Mouse (Mus musculus) gastrocnemius, adult 18-20 months (tissue): ENCODE data around the gene Tmem171. TPM values are rescaled to one million over a fixed set of nuclear protein-coding genes. Genes with fewer than 3 reads are reported as not detected.

Experiments used
- DNase-seq: peaks from one replicate; pipeline ENCODE4 v3.0.0; 2021; ENCODE audit warnings: low spot score
- long read RNA-seq, 2 experiments: library from polyadenylated mRNA; stranded (forward); transcript quantifications; one replicate each; pipeline ENCODE4 v2.0.0; 2021
- total RNA-seq, 2 experiments: library from RNA; stranded (reverse); gene quantifications; 2 replicates each; pipeline ENCODE4 v1.2.3; 2021

Tmem171 gene
- total RNA-seq, result 1 to 10 TPM in 1 of 2 experiments, not detected in 1; 2.0 TPM
- long read RNA-seq, experiment 1, partial matches to known transcripts, result 0 of 2 reads
- long read RNA-seq, experiment 1, other reads (novel, unspliced or antisense), result 2 of 2 reads
- long read RNA-seq, experiment 2, result 0 reads

DNA sequence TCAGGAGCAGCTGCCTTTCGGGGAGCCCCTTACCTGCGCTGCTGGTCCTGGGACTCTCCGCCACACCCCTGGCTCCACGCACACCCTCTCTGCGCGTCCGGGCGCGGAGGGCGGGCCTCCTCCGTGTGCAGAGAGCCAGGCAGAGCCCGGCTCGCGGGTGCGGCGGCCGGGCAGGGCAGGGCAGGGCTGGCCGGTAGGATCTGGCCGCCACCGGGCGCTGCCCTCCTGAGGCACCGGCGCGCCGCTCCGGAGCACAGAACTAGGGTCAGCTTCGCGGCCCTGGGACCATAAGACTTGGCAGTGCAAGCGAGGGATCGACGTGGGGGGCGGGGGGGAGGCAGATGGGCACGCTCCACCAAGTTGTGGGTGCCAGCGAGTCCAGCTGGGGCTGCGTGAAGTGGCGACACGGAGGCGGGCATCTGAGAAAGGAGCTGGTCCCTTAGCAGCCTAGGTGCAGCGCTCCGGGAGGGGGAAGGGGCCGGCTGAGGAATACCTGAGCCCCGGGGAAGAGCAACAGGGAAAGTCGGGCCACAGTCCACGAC lies at the start of gene Tmem171:
Gene Tmem171 (minus strand): TSS at position 62 of the 542 bp plus-strand sequence.
- DNase-seq, result no peak

DNA sequence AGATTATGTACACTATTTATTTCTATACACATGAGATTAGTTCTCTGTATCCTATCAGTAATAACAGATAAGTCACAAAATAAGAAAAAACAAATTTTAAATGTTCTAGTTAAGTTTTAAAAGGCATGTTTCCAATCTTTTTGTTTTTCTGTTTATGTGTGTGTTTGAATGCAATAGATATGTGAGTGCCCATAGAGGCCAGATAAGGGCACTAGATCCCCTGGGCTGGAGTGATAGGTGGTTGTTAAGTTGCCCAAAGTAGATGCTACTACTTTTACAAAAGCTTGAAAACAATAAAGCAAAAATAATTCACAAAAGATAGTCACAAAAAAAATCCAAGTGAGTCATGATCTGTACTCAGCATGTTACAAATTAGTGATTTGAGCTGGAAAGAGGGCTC lies 49.2 kb upstream of the Tmem171 start:
- no peak for DNase-seq

DNA sequence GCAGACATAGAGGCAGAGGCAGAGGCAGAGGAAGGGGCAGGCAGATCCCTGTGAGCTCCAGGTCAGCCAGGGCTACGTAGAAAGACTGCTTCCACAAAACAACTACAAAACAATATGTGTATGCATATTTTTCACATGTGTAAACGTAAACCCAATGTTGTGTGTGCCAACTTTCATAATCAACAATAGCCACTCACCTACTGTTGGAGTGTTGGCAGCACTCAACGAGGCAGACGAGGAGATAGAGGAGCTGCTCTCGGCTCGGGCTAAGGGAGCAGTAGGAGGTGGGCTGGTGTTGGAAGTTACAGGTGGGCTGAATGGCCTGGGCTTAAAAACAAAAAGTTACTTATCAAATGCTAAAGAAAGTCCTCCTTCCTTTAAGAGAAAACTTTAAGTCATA lies 48.6 kb upstream of the Tmem171 start:
- no peak for DNase-seq

DNA sequence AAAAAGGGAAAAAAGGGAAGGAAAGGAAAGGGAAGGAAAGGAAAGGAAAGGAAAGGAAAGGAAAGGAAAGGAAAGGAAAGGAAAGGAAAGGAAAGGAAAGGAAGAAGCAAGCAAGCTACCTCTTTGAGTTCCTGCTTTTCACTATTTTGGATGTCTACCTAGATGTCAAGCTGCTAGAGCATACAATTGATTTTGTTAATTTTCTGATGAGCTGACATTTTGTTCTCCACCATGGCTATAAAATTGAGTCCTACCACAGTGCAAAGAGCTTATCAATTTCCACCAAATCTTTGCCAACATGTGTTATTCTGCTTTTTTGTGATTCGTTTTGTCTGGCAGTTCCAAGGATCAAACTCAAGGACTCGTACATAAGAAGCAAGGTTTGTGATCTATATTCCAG lies 43.6 kb upstream of the Tmem171 start:
- DNase-seq, result no peak

DNA sequence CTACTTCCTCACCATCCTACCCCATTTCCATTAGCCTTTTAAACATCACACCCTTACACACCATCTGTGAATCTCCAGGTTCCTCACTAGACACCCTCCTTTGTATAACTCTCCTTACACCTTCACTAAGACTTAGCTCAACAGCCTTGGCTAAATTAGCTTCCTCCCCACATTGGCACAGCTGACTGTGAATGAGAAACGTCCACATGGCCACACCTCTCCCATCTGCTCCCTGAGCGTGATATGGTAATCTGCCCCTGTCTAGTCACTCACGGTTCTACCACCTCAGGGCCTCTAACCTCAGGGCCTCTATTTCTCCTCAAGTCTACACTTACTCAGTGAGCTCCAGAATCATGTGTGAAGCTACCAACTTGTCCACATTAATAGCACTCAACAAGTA lies 38.7 kb upstream of the Tmem171 start:
- DNase-seq, result no peak

DNA sequence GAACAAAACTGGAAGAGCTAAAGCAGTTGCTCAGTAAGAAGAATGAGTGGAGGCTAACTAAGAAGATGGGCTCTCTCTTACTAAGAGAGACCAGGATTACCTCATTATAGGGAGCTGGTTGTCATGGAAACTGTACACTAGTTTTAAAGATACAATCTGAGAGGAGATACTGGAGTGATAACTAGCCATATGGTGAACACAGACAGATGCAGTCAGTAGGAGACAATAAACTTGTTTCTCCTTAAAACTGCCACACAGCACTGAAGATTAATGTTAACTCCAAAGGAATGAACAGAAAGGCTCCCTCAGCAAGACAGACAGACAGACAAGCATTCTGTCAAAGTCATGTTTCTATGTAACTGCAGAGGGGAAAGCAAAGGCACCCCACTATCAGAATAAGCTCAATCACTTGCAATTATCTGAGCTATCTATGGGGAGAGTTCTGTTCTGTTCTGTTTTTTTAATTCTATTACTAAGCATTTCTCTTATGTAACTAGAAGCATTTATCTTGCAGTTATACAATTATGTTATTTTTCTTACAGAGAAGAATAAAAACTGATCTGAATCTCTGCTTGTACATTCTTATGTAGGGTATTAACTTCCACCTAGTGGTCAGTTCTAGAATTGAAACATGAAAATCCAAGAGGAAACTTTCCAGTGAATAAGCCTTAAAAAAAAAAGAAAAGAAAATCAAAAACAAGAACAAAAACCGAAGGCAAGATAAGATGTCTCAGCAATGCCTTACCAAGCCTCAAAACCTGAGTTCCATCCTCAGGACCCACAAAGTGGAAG lies 34.8 kb upstream of the Tmem171 start:
- no peak for DNase-seq

DNA sequence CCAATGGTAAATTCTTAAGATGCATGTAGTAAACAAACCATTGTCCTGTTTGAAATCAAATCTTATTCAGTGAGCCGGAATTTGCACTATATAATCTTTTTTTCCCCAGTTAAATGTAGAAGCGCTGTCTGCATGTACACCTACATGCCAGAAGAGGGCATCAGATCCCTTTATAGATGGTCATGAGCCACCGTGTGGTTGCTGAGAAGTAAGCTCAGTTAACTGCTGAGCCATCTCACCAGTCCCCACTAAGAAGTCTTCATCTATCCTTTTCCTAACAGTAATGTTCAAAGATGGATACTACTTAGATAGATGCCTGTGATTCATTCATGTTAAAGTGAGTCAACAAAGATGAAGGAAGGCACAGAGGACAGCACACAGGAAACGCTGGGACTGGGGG lies 31.9 kb upstream of the Tmem171 start:
- DNase-seq, result no peak

DNA sequence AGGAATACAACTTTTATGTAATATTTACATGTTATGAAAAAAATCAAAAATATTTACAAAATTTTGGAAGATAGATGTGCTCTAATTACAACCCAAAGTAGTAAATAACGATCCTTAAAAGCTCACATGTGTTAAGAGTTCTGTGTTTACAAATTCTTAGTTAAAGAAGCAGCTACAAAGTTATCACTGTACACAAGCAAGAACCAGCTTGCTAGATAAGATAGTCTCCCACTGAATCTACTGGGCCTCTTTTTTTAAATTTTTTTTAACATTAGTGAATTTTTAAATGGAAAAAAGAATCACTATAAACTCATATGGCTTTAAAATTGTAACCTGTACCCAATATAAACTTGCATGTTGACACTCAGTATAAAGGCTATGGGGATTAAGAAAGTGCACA lies 28.8 kb upstream of the Tmem171 start:
- DNase-seq, result no peak

DNA sequence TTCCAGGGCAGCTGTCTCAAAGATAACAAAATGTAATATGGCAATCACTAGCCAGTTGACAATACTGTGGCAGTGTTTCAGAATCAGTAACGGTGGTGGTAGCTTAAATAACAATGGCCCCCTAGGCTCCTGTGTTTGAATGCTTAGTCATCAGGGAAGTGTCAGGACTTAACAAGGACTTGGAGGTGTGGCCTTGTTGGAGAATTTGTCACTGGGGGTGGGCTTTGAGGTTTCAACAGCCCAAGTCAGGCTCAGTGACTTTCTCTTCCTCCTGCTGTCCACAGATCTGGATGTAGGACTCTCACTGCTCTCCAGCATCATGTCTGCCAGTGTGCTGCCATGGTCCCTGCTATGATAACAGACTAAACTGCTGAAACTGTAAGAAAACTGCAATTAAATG lies 27.7 kb upstream of the Tmem171 start:
- no peak for DNase-seq

DNA sequence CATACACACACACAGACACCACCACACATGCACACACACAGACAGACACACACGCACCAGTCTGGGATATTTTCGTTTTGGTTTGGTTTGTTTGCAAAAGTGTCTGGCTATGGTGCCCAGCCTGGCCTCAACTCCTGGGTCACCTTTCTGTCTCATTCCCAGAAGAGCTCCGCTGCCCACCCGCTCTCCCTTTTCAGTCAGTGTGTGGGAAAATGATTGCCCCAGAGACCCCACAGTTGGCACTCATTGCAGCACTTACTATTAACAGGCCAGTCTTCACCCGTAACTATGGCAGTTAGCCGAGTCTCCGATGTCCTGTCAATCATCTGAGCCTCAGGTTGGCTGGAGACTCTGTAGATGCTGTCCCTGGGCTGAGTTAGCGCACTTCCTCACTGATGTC lies 21.5 kb upstream of the Tmem171 start:
- DNase-seq, result no peak

DNA sequence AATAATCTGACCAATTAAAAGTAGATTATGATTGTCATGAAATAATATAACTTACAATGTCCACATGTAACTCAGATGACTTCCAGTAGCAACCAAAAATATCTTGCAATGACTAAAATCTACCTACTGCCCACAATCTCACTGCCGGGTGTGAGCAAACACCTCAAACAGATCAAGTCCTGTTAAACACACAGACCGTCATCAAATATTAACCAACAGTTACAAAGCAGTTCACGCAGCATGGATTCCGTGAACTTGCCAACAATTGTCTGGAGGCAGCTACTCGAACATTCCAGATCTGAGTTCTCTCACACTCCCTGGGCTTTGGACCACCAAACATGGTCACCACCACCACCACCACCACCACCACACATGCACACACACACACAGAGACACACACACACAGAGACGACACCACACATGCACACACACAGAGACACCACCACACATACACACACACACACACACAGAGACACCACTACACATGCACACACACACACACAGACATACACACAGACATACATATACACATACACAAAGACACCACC lies 20.9 kb upstream of the Tmem171 start:
- no peak for DNase-seq

DNA sequence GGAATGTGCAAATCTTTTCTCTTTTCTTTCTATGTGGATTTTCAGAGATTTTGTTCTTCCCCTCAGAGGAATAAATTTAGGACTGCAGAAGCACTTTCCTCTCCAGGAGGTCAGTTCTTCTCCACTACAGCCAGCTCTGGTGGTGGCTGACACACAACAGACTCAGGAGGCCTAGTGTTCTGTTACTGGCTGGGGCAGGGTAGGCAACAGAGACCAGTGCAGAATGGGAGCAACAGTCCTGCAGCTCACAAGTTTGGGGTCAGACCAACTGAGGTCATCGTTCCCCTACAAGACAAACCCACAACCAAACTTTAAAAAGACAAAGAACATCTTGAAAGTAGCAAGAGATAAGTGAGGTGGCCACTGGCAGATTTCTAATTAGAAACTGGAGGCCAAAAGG lies 16.0 kb upstream of the Tmem171 start:
- DNase-seq, result no peak

DNA sequence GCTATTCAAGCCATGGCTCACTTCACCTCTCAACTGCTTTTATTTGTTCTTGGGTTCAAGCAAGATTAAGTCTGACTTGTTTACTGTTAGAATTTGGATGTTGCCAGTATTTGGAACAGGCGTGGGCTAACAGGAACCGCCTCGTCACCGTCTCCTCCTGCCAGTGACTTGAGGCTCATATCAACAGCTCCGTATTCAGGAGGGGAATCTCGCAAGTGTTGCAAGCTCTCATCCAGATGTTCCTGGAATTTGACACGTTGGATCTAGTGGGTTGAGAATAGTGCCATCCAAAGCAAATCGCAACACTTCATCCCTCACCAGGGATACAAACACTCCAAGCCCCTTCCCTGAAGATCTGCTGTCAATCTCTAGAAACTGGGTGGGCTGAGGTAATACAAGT lies 15.6 kb upstream of the Tmem171 start:
- DNase-seq, result no peak

DNA sequence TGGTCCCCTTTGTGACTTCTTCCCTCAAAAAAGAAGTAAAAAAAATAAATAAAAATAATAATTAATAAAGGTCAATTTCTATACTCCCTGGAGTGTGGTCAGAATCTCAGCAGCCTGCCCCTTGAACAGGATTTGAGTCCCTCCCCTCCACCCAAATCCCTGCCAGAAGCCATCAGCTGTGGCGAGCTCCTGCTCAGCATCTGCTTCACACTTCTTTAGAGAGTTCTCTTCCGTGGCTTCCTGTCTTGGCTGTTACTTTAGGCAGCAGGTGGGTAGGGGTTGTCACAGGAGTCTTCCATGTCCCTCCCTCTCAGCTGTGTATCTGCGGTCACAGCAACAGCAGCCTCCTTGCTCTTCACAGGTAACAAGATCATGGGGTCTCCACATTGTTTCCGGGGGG lies 10.9 kb upstream of the Tmem171 start:
- no peak for DNase-seq

DNA sequence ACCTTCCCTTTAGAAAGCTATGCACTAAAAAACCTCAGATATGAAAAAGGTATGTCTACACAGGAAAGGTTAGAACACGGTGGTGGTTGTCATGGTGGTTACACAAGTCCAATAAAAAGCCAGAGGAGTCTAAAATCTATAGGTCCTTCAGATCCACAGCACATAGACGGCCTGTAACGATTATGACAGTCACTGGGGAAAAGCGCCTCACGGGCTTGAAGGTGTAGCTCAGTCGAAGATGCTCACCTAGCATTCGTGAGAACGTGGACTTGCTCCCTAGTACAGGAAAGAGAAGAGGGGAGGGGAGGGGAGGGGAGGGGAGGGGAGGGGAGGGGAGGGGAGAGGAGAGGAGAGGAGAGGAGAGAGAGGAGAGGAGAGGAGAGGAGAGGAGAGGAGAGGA lies 9.2 kb upstream of the Tmem171 start:
- DNase-seq, result no peak

DNA sequence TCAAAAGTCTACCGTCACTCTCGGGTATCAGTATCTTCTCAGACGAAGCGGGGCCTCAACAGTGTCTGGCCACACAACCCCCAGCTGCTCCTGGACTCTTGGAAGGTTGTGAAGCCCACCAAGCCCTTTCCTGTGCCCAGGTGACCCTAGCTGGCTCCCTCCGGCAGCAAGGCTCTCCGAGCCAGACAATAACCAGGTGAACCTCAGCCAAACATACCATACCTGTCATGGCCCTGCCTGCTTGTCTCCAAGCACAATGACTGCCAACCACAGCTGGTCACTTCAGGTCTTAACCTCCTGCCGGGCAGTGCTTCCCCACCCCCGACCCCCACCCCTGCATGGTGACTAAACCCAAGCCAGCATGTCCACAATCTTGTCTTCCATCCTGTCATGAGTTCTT lies 7.7 kb upstream of the Tmem171 start:
- DNase-seq, result no peak

DNA sequence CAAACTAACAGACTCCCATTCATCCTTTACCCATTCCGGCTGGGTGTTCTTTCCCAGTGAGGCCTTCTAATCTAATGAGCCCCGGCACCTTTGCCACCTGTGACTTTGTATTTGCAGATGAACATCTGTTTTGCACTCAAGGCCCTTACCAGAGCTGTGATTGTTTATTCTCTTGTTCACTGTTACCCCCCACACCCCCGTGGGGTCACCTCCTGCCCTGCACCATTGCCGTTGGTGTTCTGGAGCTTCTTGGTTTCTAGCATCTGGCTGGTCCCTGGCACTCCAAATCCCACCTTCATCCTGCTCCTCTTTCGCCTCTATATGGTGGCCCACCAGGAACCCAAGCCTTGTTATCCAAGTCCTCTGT lies 6.7 kb upstream of the Tmem171 start:
- no peak for DNase-seq

DNA sequence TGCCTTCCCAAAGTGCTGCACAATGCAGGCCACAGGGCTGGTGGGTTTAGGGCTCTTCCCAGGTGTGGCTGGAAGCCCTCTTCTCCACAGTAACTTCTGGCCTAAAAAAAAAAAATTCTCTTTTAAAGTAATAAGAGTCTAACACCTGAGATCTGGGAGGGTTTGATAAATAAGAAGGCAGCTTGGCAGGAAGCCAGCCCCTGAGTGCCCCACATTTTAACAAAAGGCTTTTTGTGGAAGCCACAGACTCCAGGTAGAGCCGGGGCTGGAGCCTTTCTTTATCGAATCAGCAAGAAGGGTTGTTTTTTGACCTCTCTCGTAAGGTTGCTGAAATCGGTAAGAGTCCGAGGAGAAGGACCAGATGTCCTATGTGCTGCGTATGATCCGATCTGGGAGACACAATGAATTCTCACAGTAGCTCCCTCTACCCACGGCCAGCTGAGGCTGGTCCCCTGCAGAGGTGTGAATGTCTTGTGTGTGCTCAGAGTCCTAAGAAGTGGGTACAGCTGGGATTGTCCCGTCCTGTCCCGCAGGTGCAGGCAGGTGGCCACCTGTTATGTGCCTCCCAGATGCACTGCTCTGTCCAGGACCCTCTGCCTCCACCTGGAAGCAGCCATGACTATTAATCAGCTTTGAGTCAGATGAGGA lies 6.2 kb upstream of the Tmem171 start:
- DNase-seq, result no peak

DNA sequence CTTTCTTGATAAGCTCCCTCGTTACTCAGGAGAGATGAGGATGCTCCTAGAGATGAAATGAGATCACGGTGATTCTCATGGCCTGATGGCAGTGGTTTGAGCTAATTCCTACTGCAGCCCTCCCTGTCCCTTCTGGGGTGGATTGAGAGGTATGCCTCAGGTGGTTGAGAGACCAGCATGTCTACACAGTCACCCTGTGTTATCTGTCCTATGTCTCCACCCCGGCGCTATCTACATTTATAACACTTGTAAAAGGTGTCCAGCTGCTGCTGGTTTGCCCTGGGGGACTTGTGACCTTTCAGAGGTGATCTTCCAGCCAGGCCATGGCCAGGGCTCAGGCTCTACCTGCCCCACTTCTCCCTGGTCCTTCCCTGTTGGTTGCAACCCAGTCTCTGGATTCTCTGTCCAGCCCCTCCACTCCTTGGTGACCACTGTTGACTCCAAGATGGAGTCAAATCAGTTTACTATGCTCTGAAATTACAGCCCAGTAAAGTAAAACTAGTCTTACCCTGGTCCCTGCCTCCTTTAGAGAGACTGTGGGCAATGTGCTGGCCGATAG lies 5.4 kb upstream of the Tmem171 start:
- DNase-seq, result no peak

DNA sequence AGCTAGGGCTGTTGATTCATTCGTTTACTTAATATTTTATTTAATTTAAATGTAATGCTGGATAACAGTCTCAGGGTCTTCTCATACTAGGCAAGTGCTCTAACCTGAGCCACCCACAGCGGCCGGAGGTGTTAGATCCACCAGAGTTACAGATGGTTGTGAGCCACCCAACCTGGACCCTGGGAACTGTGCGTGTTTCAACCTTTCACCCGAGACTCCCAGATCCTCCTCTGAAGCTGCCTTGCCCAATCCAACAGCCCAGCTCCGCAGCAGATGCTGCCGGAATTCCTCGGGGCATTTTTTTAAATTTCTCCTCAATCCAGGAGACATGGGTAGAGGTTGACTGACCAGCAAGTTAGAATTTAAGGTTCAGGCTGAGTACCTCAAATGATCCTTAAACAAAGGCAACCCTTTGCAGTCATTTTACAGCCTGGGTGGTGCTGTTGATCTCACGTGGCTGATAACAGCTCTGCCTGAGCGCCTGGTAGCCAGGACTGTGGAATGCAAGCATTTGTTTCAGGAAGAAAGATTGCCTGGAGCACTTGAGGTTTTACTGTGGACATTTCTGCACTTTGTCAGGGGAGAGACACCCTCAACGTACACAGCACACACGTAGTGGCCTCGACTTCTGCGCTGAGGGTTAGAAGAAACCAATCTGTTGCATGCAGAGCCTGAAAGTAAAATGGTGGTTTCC lies 4.6 kb upstream of the Tmem171 start:
- no peak for DNase-seq

DNA sequence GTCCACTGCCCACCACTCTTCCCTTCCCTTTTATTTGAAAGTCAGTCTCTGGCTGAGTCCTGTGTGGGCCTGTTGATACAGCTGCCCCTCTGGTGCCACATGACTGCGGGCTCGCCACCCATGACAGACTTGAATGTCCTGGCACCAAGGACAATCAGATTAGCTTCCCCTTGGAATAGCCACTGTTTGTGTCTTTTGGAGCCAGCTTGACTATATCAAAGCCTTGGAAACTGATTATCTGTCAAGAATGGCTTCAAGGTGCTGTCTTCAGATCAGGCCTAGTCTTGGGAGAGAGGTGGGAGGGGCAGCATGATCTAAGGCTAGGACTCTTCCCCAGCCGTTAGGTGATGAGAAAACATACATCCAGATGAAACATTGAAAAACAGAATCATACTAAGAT lies 2.1 kb upstream of the Tmem171 start:
- DNase-seq, result no peak

DNA sequence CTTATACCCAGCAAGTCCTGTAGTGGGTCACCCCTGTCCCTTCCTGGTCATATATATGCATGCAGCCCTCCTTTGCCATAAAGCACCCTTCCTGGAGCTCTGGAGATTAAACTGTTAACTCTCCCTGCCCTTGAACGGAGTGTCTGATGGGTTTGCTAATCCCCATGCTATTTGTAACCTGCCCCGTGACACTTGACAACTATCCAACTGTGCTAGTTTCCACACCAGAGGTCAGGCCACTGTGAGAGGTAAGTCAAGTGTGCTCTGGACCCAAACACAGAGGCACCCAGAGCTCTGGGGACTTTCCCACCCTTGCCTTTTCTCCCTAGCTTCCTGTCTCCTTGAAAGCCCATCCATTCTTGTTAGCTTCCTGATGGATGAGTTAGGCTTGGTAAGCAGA lies 912 bp upstream of the Tmem171 start:
- DNase-seq, result peak; percentile 36
